Mouse (Mus musculus) large intestine, adult 2 months (tissue): ENCODE data around the gene Snrpf. TPM values are rescaled to one million over a fixed set of nuclear protein-coding genes. Genes with fewer than 3 reads are reported as not detected.
A peak's percentile ranks its signal among the peaks of the same experiment; 100 is the strongest.
"Not testable (repeated sequence)": the region's sequence is repeated elsewhere in the genome, so short reads cannot be mapped to it uniquely, and the experiment has no call there.

Experiments
- DNase-seq: peaks from one replicate; pipeline ENCODE4 v3.0.0-alpha.2; 2012; ENCODE audit warnings: low read depth, low spot score
- WGBS: fragments of 180-500 bp; shearing (Covaris S2); methylation state at CpG from one replicate; pipeline ENCODE4 v1.1.7; 2018; 5-methylcytosine and 5-hydroxymethylcytosine counted together
- polyA plus RNA-seq: library from polyadenylated mRNA; depleted of rRNA; stranded (reverse); fragments of >200 nt; gene quantifications from 2 replicates; pipeline ENCODE4 v1.2.3, GENCODE M21; 2012

The Snrpf gene
- polyA plus RNA-seq, 1 experiment: 37.6 TPM

GRCm38 (mm10) chr10:93588796-93589195 lies 710 bp downstream of the Snrpf start:
- under 1% methylated on average over 11 of the region's 11 CpGs for WGBS
- DNase-seq: peak; percentile 10

GRCm38 (mm10) chr10:93577271-93577886 lies 12.1 kb downstream of the Snrpf start:
- peak; percentile 37 for DNase-seq
- 62% methylated on average over 13 of the region's 13 CpGs for WGBS

GRCm38 (mm10) chr10:93575960-93576359 lies 13.5 kb downstream of the Snrpf start:
- DNase-seq: no peak
- WGBS: 83% methylated on average over 8 of the region's 8 CpGs

- 50% methylated on average over 4 of the region's 4 CpGs for WGBS
- DNase-seq: no peak
Measured at GRCm38 (mm10) chr10:93574966-93575365, 14.5 kb downstream of the Snrpf start.

- no peak for DNase-seq
- WGBS: 55% methylated on average over 2 of the region's 2 CpGs
Measured at GRCm38 (mm10) chr10:93572209-93572608, 17.3 kb downstream of the Snrpf start.

GRCm38 (mm10) chr10:93568671-93569070 lies 20.8 kb downstream of the Snrpf start:
- WGBS: 76% methylated on average over 6 of the region's 6 CpGs
- DNase-seq: no peak

DNA sequence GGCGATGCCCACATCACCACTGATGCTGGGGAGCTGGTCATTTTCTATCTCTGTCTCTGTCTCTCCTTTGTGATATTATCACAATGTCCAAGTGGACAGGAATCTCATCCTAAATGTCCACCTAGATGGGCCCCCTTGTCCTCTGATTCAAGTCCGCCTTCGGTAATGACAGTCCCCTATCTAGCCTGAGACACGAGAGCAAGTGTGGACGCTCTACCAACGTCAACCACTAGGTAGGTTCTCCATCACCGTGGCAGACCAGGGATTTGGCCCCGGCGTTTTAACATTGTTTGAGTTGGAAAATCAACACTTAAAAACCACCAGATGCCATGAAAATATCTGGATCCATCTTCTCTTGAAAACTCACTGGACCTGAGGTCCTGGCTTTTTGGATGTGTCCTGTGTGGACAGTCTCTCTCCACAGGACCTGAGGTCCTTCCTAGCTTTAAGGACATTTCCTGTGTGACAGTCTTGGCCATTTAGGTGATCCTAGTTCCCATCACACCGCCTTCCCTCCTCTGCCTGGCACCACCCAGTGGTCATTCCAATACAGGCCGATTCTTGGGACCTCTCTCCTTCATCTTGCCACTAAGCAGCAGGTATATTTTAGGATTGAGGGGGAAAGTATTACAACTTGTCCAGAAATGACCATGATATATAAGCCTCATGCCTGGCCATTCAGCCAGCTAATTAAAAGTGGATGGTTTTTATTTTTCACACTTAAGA lies 21.5 kb downstream of the Snrpf start:
- DNase-seq: no peak
- 85% methylated on average over 11 of the region's 11 CpGs for WGBS

DNA sequence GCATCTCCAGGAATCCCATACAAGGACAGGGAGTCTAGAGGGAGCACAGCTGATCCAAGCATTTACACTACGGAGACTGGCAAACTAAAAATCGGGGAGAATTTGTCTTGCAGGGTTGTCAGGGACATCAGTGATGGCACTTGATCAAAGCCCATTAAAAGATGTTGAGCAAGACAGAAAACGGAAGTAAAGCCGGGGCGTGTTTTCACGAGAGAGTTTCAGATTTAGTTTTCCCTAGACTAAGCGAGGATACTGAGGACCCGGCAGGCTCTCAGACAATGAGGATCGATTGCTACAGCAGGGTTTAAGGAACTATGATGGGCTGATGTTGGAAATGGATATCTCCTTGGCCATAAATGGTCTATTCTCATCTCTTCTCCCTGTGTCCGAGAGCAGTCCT lies 22.4 kb downstream of the Snrpf start:
- WGBS: 54% methylated on average over 10 of the region's 10 CpGs
- DNase-seq: no peak

DNA sequence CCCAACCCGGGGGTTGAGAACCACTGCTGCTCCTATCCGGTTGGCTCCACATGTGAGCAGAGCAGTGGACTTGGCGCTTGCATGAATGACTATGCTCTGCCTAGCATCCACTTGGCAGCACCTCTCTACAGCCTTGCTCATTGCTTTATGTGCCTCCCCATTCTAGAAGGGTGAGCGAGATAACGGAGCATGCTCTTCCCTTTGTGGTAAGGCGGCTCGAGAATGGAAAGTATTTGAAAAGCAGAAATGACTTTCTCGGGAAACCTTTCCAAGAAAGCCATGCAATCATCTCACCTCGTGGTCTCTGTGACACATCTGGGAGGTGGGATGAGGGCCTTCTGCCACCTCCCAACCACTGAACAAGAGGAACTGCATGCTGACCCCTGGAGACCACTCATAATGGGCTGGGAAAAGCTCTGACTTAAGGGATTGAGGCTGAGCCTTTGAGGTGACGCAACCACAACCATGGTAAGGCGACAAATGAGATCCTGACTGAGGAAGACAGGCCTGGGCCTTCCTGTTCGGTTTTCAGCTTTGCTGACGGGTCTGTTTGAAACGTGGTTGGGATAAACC lies 24.9 kb downstream of the Snrpf start:
- WGBS: 69% methylated on average over 14 of the region's 14 CpGs
- no peak for DNase-seq

- 56% methylated on average over 9 of the region's 9 CpGs for WGBS
- no peak for DNase-seq
Measured at GRCm38 (mm10) chr10:93559786-93560185, 29.7 kb downstream of the Snrpf start.

- not testable (repeated sequence) for DNase-seq
- WGBS: 53% methylated on average over 2 of the region's 2 CpGs
Measured at GRCm38 (mm10) chr10:93557971-93558370, 31.5 kb downstream of the Snrpf start.

DNA sequence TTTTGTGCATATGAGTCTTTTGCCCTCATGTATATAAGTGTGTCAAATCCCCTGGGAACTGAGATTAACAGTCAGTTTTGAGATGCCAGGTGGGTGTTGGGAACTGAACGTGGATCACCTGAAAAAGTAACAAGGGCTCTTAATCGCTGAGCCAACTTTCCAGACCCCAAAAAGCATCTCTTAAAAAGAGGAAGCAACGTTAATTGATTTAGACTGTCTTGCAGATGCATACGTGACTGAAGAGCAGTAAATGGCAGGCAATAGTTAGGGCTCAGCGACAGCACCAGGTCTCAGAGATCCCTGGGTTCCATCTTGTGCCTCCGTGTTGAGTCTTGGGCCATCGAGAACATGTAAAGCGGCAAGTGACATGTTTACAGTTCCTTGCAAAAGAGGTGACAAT lies 36.9 kb downstream of the Snrpf start:
- WGBS: 80% methylated on average over 8 of the region's 8 CpGs
- no peak for DNase-seq

- no peak for DNase-seq
- 37% methylated on average over 10 of the region's 10 CpGs for WGBS
Measured at GRCm38 (mm10) chr10:93549821-93550220, 39.7 kb downstream of the Snrpf start.

DNA sequence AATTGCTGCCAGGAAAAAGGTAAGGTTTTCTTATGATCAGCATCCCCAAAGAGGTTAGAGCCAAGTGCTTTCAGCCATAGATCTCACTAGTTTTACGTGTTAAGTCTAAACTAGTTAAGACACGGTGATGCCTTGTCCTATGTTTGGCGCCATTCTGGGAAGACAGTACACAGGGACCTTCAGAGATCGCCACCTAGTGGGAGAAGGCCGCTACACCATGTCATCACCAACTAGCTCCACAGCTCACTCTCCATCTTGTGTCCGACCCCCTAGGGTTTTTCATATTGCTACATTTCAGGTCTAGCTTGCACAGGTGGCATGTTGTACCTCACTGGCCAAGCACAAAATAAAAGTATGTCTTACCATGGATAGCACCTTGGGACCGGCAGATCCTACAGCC lies 40.5 kb downstream of the Snrpf start:
- 10% methylated on average over 7 of the region's 7 CpGs for WGBS
- peak; percentile 44 for DNase-seq

GRCm38 (mm10) chr10:93547741-93548270 lies 41.7 kb downstream of the Snrpf start:
- WGBS: 91% methylated on average over 4 of the region's 4 CpGs

DNA sequence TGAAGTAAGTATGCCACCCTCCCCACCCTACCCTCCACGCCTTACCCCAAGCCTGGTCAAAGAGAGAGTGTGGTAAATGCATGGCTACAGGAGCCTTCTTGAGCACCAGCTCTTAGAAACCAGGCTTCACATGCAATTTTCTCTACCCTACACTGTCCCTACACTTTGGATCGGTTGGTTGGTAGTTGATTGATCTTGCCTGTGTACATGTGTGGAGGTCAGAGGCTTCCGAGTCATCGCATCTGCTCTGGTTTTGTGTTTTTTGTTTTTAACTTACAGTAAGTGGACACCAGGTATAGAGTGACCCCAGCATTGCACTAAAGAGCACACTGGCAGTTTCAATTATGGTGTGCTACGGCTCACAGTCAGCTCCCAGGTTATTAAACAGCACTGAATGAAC lies 45.3 kb downstream of the Snrpf start:
- no peak for DNase-seq
- 73% methylated on average over 5 of the region's 5 CpGs for WGBS

More at GRCm38 (mm10) chr10:93547741-93548270, 41.7 kb downstream of the Snrpf start:
- DNase-seq: no peak

GRCm38 (mm10) chr10:93543176-93543575 lies 46.3 kb downstream of the Snrpf start:
- DNase-seq: no peak
- WGBS: 48% methylated on average over 6 of the region's 6 CpGs

GRCm38 (mm10) chr10:93542356-93542755 lies 47.1 kb downstream of the Snrpf start:
- DNase-seq: no peak

DNA sequence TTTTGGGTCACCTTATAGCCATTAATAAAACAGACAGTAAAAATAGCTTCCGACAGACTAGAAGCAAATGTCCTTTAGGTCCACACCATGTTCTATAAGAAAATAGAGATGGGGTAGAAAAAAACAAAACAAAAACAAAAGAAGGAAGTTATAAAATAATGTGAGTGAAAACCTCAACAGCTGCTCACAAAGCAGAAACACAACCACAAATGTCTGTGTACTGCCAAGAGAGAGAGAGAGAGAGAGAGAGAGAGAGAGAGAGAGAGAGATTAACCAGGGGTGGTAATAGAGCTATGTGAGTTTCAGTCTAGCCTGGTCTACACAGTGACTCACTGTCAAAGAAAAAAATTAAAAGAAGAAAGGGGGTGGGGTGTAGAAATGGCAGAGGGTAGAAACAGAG lies 47.9 kb downstream of the Snrpf start:
- no peak for DNase-seq
- 90% methylated on average over 1 of the region's 1 CpGs for WGBS

More at GRCm38 (mm10) chr10:93542356-93542755, 47.1 kb downstream of the Snrpf start:
- WGBS: 60% methylated on average over 4 of the region's 4 CpGs

DNA sequence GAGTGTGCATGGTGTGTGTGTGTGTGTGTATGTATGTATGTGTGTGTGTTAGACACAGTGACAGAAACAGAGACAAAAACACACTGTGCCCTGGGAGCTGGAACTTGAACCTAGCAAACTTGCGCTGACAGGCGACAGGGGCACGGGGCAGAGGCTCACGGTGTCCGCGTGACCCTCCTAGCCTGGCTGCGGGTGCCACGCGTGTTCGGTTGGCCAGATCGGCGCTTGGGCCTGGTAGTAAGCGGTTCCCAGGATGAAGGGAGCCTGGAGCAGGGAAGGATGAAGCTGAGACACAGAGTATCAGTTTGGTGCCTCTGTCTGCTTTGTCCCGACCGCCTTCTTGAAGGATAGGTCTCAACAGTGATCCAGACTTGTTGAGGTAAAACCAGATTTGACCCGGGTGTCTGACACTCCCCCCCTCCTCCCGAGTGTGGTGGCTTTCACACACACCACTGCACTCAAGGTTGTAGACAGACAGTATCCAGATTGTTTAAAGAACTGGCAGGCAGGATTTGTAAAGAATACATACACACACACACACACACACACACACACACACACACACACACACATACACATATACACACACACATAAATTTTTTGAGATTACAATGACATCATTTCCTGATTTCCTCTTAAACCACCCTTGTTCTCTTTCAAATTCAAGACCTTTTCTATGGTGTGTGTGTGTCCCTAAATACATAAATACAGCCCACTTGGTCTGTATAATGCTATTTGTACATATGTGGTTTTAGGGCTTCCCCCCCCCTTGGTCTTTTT lies 48.9 kb downstream of the Snrpf start, which contains the start of gene Ccdc38:
Gene Ccdc38, plus strand, starts transcription at position 202 of the 780 bp plus-strand sequence.
- no peak for DNase-seq
- 61% methylated on average over 17 of the region's 17 CpGs for whole genome bisulfite sequencing
